Mouse (Mus musculus): Measurements from ENCODE around the gene Smg9. TPM values are rescaled to one million over a fixed set of nuclear protein-coding genes. Genes with fewer than 3 reads are reported as not detected.

Smg9 gene
- polyA plus RNA-seq, 1 experiment: 34.9 TPM

- TF ChIP-seq CTCF (conservative IDR thresholded peaks at IDR 0.05; ENCODE audit: insufficient read depth, insufficient read length, low read depth, low read length) (no peak), POLR2A (IDR thresholded peaks at IDR 0.05; ENCODE audit: low read depth, low read length) (no peak)
- Histone ChIP-seq H3K27me3 (replicated peaks; ENCODE audit: control insufficient read depth, insufficient read depth, low read length) (no peaks in the 10 kb centered on the region), H3K27ac (ENCODE audit: insufficient read depth, low read depth, low read length) (no peak overlapping the region), H3K4me1 (ENCODE audit: control insufficient read depth, insufficient read depth, low read length) (no peaks in the 10 kb centered on the region), H3K36me3 (ENCODE audit: control insufficient read depth, insufficient read depth, low read length) (no peaks in the 10 kb centered on the region), H3K4me3 (ENCODE audit: insufficient read depth, low read depth, low read length) (no peak overlapping the region)
- DNase-seq: no peak
- 95% methylated on average over 15 of the region's 15 CpGs for WGBS
Measured at GRCm38 (mm10) chr7:24430551-24431345, 31.3 kb downstream of the Smg9 start.

- Histone ChIP-seq H3K27me3 (replicated peaks; ENCODE audit: control insufficient read depth, insufficient read depth, low read length) (no peaks in the 10 kb centered on the region), H3K4me3 (ENCODE audit: insufficient read depth, low read depth, low read length) (no peak overlapping the region), H3K4me1 (ENCODE audit: control insufficient read depth, insufficient read depth, low read length) (no peaks in the 10 kb centered on the region), H3K27ac (ENCODE audit: insufficient read depth, low read depth, low read length) (no peak overlapping the region), H3K36me3 (ENCODE audit: control insufficient read depth, insufficient read depth, low read length) (no peaks in the 10 kb centered on the region)
- TF ChIP-seq POLR2A (IDR thresholded peaks at IDR 0.05; ENCODE audit: low read depth, low read length): no peak
- no peak for TF ChIP-seq CTCF (conservative IDR thresholded peaks at IDR 0.05; ENCODE audit: insufficient read depth, insufficient read length, low read depth, low read length)
- DNase-seq: no peak
- WGBS: 60% methylated on average over 11 of the region's 11 CpGs
Measured at GRCm38 (mm10) chr7:24431713-24432112, 32.3 kb downstream of the Smg9 start.

- Histone ChIP-seq H3K4me1 (ENCODE audit: control insufficient read depth, insufficient read depth, low read length) (no peaks in the 10 kb centered on the region), H3K27me3 (replicated peaks; ENCODE audit: control insufficient read depth, insufficient read depth, low read length) (no peaks in the 10 kb centered on the region), H3K4me3 (ENCODE audit: insufficient read depth, low read depth, low read length) (no peak overlapping the region), H3K36me3 (ENCODE audit: control insufficient read depth, insufficient read depth, low read length) (no peaks in the 10 kb centered on the region), H3K27ac (ENCODE audit: insufficient read depth, low read depth, low read length) (no peak overlapping the region)
- TF ChIP-seq POLR2A (IDR thresholded peaks at IDR 0.05; ENCODE audit: low read depth, low read length) (no peak), CTCF (conservative IDR thresholded peaks at IDR 0.05; ENCODE audit: insufficient read depth, insufficient read length, low read depth, low read length) (no peak)
- 81% methylated on average over 5 of the region's 5 CpGs for WGBS
- no peak for DNase-seq
Measured at GRCm38 (mm10) chr7:24435305-24435704, 35.9 kb downstream of the Smg9 start.

GRCm38 (mm10) chr7:24437981-24438380, 38.6 kb downstream of the Smg9 start:
- TF ChIP-seq POLR2A (IDR thresholded peaks at IDR 0.05; ENCODE audit: low read depth, low read length): no peak
- TF ChIP-seq CTCF (conservative IDR thresholded peaks at IDR 0.05; ENCODE audit: insufficient read depth, insufficient read length, low read depth, low read length): no peak
- Histone ChIP-seq H3K4me3 (ENCODE audit: insufficient read depth, low read depth, low read length) (no peak overlapping the region), H3K36me3 (ENCODE audit: control insufficient read depth, insufficient read depth, low read length) (no peaks in the 10 kb centered on the region), H3K27ac (ENCODE audit: insufficient read depth, low read depth, low read length) (no peak overlapping the region), H3K4me1 (ENCODE audit: control insufficient read depth, insufficient read depth, low read length) (no peaks in the 10 kb centered on the region), H3K27me3 (replicated peaks; ENCODE audit: control insufficient read depth, insufficient read depth, low read length) (no peaks in the 10 kb centered on the region)
- WGBS: 58% methylated on average over 10 of the region's 10 CpGs
- no peak for DNase-seq

GRCm38 (mm10) chr7:24439191-24439590, 39.8 kb downstream of the Smg9 start:
- H3K27me3 ChIP-seq (replicated peaks; ENCODE audit: control insufficient read depth, insufficient read depth, low read length): no peaks in the 10 kb centered on the region
- no peak for TF ChIP-seq CTCF (conservative IDR thresholded peaks at IDR 0.05; ENCODE audit: insufficient read depth, insufficient read length, low read depth, low read length)
- no peak for TF ChIP-seq POLR2A (IDR thresholded peaks at IDR 0.05; ENCODE audit: low read depth, low read length)
- H3K27ac ChIP-seq (ENCODE audit: insufficient read depth, low read depth, low read length): no peak overlapping the region
- no peaks in the 10 kb centered on the region for H3K4me1 ChIP-seq (ENCODE audit: control insufficient read depth, insufficient read depth, low read length)
- no peak for DNase-seq
- no peaks in the 10 kb centered on the region for H3K36me3 ChIP-seq (ENCODE audit: control insufficient read depth, insufficient read depth, low read length)
- WGBS: 77% methylated on average over 6 of the region's 6 CpGs
- H3K4me3 ChIP-seq (ENCODE audit: insufficient read depth, low read depth, low read length): no peak overlapping the region

GRCm38 (mm10) chr7:24439891-24440290, 40.5 kb downstream of the Smg9 start:
- Histone ChIP-seq H3K36me3 (ENCODE audit: control insufficient read depth, insufficient read depth, low read length) (no peaks in the 10 kb centered on the region), H3K4me3 (ENCODE audit: insufficient read depth, low read depth, low read length) (no peak overlapping the region), H3K27me3 (replicated peaks; ENCODE audit: control insufficient read depth, insufficient read depth, low read length) (no peaks in the 10 kb centered on the region), H3K27ac (ENCODE audit: insufficient read depth, low read depth, low read length) (no peak overlapping the region), H3K4me1 (ENCODE audit: control insufficient read depth, insufficient read depth, low read length) (no peaks in the 10 kb centered on the region)
- WGBS: 68% methylated on average over 7 of the region's 7 CpGs
- no peak for TF ChIP-seq CTCF (conservative IDR thresholded peaks at IDR 0.05; ENCODE audit: insufficient read depth, insufficient read length, low read depth, low read length)
- no peak for TF ChIP-seq POLR2A (IDR thresholded peaks at IDR 0.05; ENCODE audit: low read depth, low read length)
- no peak for DNase-seq

- no peak for TF ChIP-seq POLR2A (IDR thresholded peaks at IDR 0.05; ENCODE audit: low read depth, low read length)
- peak; percentile 100 for TF ChIP-seq CTCF (conservative IDR thresholded peaks at IDR 0.05; ENCODE audit: insufficient read depth, insufficient read length, low read depth, low read length)
- Histone ChIP-seq H3K27me3 (replicated peaks; ENCODE audit: control insufficient read depth, insufficient read depth, low read length) (no peaks in the 10 kb centered on the region), H3K4me1 (ENCODE audit: control insufficient read depth, insufficient read depth, low read length) (no peaks in the 10 kb centered on the region), H3K4me3 (ENCODE audit: insufficient read depth, low read depth, low read length) (no peak overlapping the region), H3K27ac (ENCODE audit: insufficient read depth, low read depth, low read length) (no peak overlapping the region), H3K36me3 (ENCODE audit: control insufficient read depth, insufficient read depth, low read length) (no peaks in the 10 kb centered on the region)
- peak; percentile 79 for DNase-seq
- 14% methylated on average over 1 of the region's 1 CpGs for WGBS
Measured at GRCm38 (mm10) chr7:24441785-24442184, 42.4 kb downstream of the Smg9 start.
